19 mouse cellular contexts compared by ENCODE assay signal in the genomic region with DNA sequence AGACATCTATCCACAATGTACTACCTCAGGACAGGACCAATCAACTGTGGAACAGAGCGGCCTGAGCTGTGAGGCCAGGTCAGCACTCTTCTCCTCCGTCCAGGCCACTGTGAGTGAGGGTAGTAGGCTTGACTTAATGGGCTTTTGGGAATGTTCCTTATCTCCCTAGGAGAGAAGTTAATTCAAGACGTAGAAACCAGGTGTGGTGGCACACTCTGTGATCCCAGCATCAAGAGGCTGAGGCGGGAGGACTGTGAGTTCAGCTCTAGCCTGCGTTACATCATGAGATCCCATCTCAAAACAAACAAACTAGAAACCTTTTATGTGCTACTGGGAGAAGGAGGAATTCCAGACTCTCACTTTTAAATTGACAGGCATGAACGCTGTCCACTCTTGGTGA.
"Had no signal": no experiment of that assay in that cellular context is flagged by ENCODE, and none has a peak within 500 bp of the region (broad histone marks: within the 10 kb centered on the region; RNA-seq: fewer than 3 reads in every experiment).

No protein-coding gene starts in this region.

- H3K4me3 ChIP-seq: lung, embryonic 15.5 days; midbrain, embryonic 10.5 days; midbrain, embryonic 12.5 days; myocyte; neural tube, embryonic 13.5 days; neural tube, embryonic 15.5 days had no signal

- H3K27ac ChIP-seq: lung, embryonic 15.5 days; midbrain, embryonic 10.5 days; midbrain, embryonic 12.5 days; neural tube, embryonic 13.5 days; neural tube, embryonic 15.5 days had no signal

- H3K36me3 ChIP-seq: lung, embryonic 15.5 days; midbrain, embryonic 10.5 days; midbrain, embryonic 12.5 days; neural tube, embryonic 13.5 days had no signal

- H3K4me1 ChIP-seq: lung, embryonic 15.5 days; midbrain, embryonic 10.5 days; midbrain, embryonic 12.5 days; neural tube, embryonic 13.5 days; neural tube, embryonic 15.5 days had no signal

- H3K9me3 ChIP-seq: lung, embryonic 15.5 days; midbrain, embryonic 10.5 days; midbrain, embryonic 12.5 days; neural tube, embryonic 13.5 days; neural tube, embryonic 15.5 days had no signal

- H3K27me3 ChIP-seq: lung, embryonic 15.5 days; midbrain, embryonic 12.5 days; neural tube, embryonic 13.5 days; neural tube, embryonic 15.5 days had no signal

- DNase-seq: lung, adult 2 months; lung, postnatal 10 days; lung, postnatal 4 days; midbrain, embryonic 14.5 days; retina, postnatal 1 day; right cerebral cortex, adult 18-20 months; right cerebral cortex, postnatal 25 days; right cerebral cortex, postnatal 4 days; spleen, adult 18-20 months; thymus, adult 18-20 months; thymus, postnatal 14 days; thymus, postnatal 36 days had no signal

- ATAC-seq: midbrain, embryonic 16.5 days had no signal

- H3K9ac ChIP-seq: lung, embryonic 15.5 days; midbrain, embryonic 12.5 days; neural tube, embryonic 13.5 days; neural tube, embryonic 15.5 days had no signal

- H3K4me2 ChIP-seq: lung, embryonic 15.5 days; midbrain, embryonic 12.5 days; neural tube, embryonic 13.5 days; neural tube, embryonic 15.5 days had no signal
